Mouse (Mus musculus) central nervous system, embryonic 18 days (tissue): ENCODE data around the gene Mrps9. TPM values are rescaled to one million over a fixed set of nuclear protein-coding genes. Genes with fewer than 3 reads are reported as not detected.

Source experiments
- polyA plus RNA-seq: library from polyadenylated mRNA; depleted of rRNA; stranded (reverse); fragments of >200 nt; gene quantifications from 2 replicates; pipeline ENCODE4 v1.2.3, GENCODE M21; 2012; rRNA removed

Gene Mrps9
- 45.5 and 46.0 TPM in 2 replicates for polyA plus RNA-seq

DNA sequence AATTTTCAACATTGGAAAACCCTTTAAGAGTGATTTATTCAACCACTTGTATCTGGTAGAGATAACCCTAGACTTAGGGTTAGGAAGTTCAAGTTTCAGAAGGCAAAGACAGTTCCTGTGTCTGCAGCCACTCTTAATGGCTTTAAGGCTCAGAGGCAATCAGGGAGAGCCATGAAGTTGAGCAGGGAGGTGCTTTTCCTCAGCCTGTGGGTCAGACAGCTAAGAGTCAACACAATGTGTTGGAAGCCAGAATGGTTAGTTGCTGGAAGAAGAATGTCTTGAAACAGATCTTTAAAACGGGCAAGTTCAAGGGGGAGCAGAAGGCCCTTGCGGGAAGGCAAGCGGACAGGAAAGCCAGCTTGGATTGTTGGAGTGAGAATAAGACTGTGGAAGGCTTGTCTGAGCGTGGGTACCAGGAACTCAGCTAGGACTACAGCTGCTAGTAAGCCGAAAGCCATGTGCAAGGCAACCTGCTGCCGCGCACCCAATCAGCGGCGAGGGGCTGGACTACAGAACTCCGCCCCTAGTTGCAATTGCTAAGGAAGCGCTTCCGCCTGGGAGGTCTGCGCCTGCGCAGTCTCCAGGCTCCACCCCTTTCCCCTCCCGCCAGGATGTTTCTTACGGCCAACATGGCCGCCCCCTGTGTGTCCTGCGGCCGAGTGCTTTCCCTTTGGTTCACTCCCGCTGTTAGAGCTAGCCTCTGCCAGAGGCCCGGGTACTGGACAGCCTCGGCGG, at the start of gene Mrps9:
Gene Mrps9 (plus strand): TSS at position 571 of the 735 bp plus-strand sequence.

GRCm38 (mm10) chr1:42952734-42953481, 101.9 kb downstream of the Mrps9 start, which contains the start of gene Gpr45:
Gpr45 (plus strand) TSS chr1:42952872.

Other genes with a start within 250 kb of the Mrps9 start
- gene Pou3f3, start 155.5 kb upstream of the Mrps9 start, polyA plus RNA-seq = 37.3 and 52.2 TPM in 2 replicates
- 19.5 and 23.3 TPM in 2 replicates for gene Gpr45, start 101.6 kb downstream of the Mrps9 start, polyA plus RNA-seq
- 30.9 and 31.5 TPM in 2 replicates for gene Tgfbrap1, start 247.4 kb downstream of the Mrps9 start, polyA plus RNA-seq
- 33.0 and 35.0 TPM in 2 replicates for gene AI597479, start 247.5 kb downstream of the Mrps9 start, polyA plus RNA-seq